Mouse (Mus musculus) ES-CJ7 (cell line): Measurements from ENCODE around the gene Tmem176b.

Source experiments
- DNase-seq: peaks from one replicate; pipeline ENCODE4 v3.0.0; 2011; ENCODE audit warnings: low read depth, low spot score

Gene Tmem176b

DNA sequence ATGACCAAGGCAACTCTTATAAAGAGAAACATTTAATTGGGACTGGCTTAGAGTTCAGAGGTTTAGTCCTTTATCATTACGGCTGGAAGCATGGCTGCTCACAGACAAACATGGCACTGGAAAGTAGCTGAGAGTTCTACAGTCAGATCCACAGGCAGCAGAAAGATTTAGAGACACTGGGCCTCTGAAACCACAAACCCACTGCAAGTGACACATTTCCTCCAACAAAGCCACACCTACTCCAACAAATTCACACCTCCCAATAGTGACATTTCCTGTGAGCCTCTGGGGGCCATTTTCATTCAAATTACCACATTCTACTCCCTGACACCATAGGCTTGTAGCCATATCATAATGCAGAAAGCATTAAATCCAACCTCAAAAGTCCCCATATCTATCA lies 39.4 kb downstream of the Tmem176b start:
- no peak for DNase-seq

DNA sequence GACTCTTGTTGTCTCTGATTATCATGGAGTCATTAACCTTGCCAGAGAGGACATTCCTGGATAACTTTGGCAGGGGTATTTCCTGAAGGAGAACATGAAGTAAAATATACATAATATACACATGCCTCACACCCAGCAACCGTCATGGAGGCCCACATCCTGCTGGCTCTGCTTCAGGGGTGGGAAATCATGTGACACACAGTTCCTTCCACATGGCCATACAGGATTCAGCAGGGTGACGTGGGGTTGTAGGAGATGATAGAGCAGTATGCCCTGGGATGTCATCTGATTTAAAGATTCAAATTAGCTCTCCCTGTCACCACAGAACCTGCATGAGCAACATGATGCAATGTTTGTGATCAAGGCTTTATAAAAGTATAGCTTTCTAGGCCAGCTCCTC lies 53.4 kb downstream of the Tmem176b start:
- DNase-seq = no peak

DNA sequence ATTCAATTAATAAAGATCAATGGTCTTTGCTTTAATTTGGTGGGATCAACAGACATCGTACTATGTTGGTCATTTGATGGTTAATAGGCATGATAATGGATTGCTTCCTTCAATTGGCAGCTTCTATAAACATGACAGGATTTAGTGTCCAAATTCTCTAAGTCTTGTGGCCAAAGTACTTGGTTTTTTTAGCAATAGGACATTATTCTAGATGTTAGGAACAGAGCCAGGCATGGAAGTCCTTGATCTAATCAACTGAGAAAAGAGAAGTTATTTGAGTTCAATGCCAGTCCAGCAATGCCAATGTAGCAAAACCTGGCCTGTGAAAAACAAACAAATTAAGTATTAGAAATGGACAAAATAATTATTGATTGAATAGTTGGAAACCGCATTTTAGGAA lies 55.7 kb downstream of the Tmem176b start:
- DNase-seq = no peak

DNA sequence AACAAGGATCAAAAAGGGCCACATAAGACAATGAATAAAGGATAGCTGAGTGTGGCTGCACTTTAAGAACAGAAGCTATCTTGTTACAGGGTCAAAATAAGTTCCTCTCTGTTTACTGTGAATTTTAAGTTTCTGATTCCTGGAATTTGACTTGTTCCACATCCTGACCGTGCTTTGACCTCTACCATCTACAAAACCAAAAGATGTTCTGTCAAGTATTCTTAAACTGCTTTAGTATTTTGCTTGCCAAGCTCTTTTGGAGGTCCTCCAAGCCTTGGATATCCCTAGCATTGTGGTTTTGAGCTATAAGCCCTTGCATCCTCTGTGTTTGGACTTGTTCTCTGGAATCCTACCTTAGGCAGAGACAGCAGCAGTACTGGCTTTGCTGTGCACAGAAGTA lies 56.1 kb downstream of the Tmem176b start:
- no peak for DNase-seq

DNA sequence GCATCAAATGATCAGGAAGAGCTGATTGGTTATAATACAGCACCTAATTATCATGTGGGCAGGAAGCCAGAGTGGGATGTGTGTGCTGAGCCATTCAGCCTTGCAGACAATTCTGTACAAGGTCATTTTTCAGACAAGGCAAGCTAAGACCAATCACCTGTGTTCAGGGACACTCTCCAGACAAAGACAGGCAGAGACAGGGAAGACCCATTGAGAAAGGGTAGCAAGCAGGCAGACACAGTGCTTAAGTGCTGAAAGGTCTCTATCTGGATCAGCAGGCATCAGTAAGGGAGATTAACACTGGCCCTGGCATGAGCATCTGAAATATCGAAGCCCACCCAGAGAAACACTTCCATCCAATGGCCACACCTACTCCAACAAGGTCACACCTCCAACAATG lies 56.9 kb downstream of the Tmem176b start:
- no peak for DNase-seq
